Mouse (Mus musculus): ENCODE results near the gene Sec24a. TPM values are rescaled to one million over a fixed set of nuclear protein-coding genes. Genes with fewer than 3 reads are reported as not detected.
"Not testable (repeated sequence)": the region's sequence is repeated elsewhere in the genome, so short reads cannot be mapped to it uniquely, and the experiment has no call there.

The Sec24a gene
- 14.2 and 15.8 TPM in 2 replicates for polyA plus RNA-seq (2015; fragmentation: Nextera tagmentation; extraction: Ambion mirVana)

DNA sequence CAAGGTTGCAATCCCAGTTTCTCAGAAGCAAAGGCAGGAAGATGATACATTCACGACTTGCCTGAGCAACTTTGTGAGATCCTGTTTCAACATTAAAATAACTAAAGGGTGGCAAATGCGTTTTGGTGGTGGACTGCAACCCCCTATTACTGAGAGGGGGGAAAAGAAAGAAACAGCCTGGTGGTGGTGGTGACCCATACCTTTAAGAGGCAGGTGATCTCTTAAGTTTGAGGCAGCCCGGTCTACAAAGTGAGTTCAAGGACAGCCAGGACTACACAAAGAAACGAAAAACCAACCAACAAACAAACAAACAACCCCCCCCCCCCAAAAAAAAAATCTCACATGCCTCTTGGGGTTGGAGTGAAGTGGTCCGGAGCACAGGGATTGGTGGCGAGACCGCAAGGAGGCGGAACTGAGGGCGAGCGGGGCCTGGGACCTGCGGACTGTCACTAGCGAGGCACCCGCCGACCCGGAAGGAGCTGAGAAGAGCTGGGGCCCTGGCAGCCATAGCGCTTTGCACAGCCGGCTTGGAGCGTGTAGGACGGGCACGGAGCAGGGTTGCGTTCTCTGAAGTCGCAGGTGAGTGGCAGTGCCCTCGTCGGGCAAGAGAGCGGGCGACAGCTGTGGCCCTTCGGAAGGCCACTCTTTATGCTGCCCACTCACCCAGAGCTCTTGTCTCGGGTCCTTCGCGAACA is at the start of gene Sec24a, which contains the start of gene Sar1b:
Sec24a (minus strand) TSS at position 422 of the 695 bp plus-strand sequence.
Sar1b (plus strand) TSS at position 475 of the 695 bp plus-strand sequence.
- WGBS, result 2% methylated on average over 30 of the region's 30 CpGs
- Histone ChIP-seq H3K4me1 (peaks cover 13% of the 10 kb centered on the region), H3K27ac (peak within 1 kb of the TSS; percentile 48; the same call in 1 of the 2 replicates), H3K36me3 (replicated peaks) (no peaks in the 10 kb centered on the region), H3K4me2 (peak within 1 kb of the TSS; percentile 89), H3K9me3 (no peaks in the 10 kb centered on the region), H3K4me3 (peak within 1 kb of the TSS; percentile 96), H3K27me3 (replicated peaks) (0 out of 2 replicates have a peak, but pooled peaks cover 7% of the 10 kb centered on the region), H3K9ac (peak within 1 kb of the TSS; percentile 92)
- ATAC-seq (replicated peaks), result peak; percentile 94

- Histone ChIP-seq H3K4me2 (no peak overlapping the region), H3K36me3 (replicated peaks) (no peaks in the 10 kb centered on the region), H3K27me3 (replicated peaks) (no peaks in the 10 kb centered on the region), H3K4me1 (no peaks in the 10 kb centered on the region), H3K4me3 (no peak overlapping the region), H3K9ac (no peak overlapping the region), H3K9me3 (no peaks in the 10 kb centered on the region), H3K27ac (no peak overlapping the region)
- WGBS, result 90% methylated on average over 8 of the region's 8 CpGs
- no peak for ATAC-seq (replicated peaks)
Observed at GRCm38 (mm10) chr11:51812022-51812546, 48.6 kb upstream of the Sec24a start.

DNA sequence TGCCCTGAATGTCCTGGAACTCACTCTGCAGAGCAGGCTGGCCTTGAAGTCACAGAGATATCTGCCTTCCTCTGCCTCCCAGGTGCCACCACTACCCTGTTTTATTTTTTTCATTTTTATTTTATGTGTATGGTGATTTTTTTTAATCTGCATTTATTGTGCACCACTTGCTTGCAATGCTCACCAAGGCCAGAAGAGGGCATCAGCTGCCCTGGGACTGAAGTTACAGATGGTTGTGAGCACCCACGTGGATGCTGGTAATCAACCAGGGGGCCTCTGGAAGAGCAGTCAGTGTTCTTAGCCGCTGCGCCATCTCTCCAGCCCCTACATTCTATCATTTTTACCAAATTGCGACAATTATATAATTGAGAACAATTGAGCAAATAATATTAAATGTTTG is 47.8 kb upstream of the Sec24a start:
- Histone ChIP-seq H3K27ac (no peak overlapping the region), H3K4me3 (no peak overlapping the region), H3K9me3 (no peaks in the 10 kb centered on the region), H3K36me3 (replicated peaks) (no peaks in the 10 kb centered on the region), H3K4me1 (no peaks in the 10 kb centered on the region), H3K9ac (no peak overlapping the region), H3K27me3 (replicated peaks) (no peaks in the 10 kb centered on the region), H3K4me2 (no peak overlapping the region)
- no peak for ATAC-seq (replicated peaks)
- WGBS, result 88% methylated on average over 4 of the region's 4 CpGs

DNA sequence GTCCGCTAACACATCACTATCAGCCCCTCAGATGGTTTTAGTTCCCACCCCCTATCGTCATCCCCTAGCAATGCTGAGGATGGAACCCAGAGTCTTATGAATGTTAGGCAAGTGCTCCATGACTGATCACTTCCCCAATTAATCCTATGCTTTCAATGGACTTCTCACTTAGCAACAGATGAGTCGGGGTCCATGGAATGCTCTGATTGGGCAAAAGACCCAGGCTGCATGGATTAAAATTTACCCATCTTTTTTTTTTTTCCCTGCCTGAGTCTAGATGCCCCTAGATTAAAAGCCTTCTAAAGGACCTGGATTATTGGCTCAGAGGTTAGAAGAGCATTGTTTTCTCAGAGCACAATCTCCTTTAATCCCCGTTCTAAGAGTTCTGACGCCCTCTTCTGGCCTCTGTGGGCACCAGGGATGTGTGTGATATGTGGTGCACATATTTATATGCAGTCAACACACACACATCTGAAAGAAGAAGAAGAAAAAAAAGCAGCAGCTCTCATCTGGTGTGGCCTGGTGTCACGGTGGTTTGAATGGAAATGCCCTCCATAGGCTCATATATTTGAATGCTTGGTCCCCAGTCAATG is 46.3 kb upstream of the Sec24a start:
- Histone ChIP-seq H3K27ac (no peak overlapping the region), H3K4me3 (no peak overlapping the region), H3K9ac (no peak overlapping the region), H3K4me2 (no peak overlapping the region), H3K9me3 (no peaks in the 10 kb centered on the region), H3K36me3 (replicated peaks) (no peaks in the 10 kb centered on the region), H3K4me1 (peaks cover 5% of the 10 kb centered on the region; the same call in 1 of the 2 replicates), H3K27me3 (replicated peaks) (no peaks in the 10 kb centered on the region)
- WGBS, result 65% methylated on average over 6 of the region's 6 CpGs
- ATAC-seq (replicated peaks), result no peak

- no peak for ATAC-seq (replicated peaks)
- H3K36me3 ChIP-seq (replicated peaks), result no peaks in the 10 kb centered on the region
Observed at GRCm38 (mm10) chr11:51807108-51807879, 43.9 kb upstream of the Sec24a start.

GRCm38 (mm10) chr11:51805221-51805981 is 42.0 kb upstream of the Sec24a start:
- peak overlapping the region; percentile 70 for H3K4me2 ChIP-seq
- H3K27ac ChIP-seq, result peak overlapping the region; percentile 77
- no peaks in the 10 kb centered on the region for H3K36me3 ChIP-seq (replicated peaks)
- H3K9ac ChIP-seq, result peak overlapping the region; percentile 43
- peaks cover 5% of the 10 kb centered on the region; the same call in 1 of the 2 replicates for H3K4me1 ChIP-seq
- ATAC-seq (replicated peaks), result peak; percentile 91
- H3K4me3 ChIP-seq, result peak overlapping the region; percentile 46
- H3K9me3 ChIP-seq, result no peaks in the 10 kb centered on the region
- WGBS, result 20% methylated on average over 17 of the region's 17 CpGs
- no peaks in the 10 kb centered on the region for H3K27me3 ChIP-seq (replicated peaks)

More at GRCm38 (mm10) chr11:51807108-51807879, 43.9 kb upstream of the Sec24a start:
- 66% methylated on average over 13 of the region's 13 CpGs for WGBS
- no peaks in the 10 kb centered on the region for H3K27me3 ChIP-seq (replicated peaks)
- no peak overlapping the region for H3K4me2 ChIP-seq
- no peak overlapping the region for H3K4me3 ChIP-seq
- H3K4me1 ChIP-seq, result peaks cover 5% of the 10 kb centered on the region; the same call in 1 of the 2 replicates
- H3K9ac ChIP-seq, result no peak overlapping the region
- no peak overlapping the region for H3K27ac ChIP-seq
- no peaks in the 10 kb centered on the region for H3K9me3 ChIP-seq

GRCm38 (mm10) chr11:51800634-51801325 is 37.3 kb upstream of the Sec24a start:
- Histone ChIP-seq H3K27me3 (replicated peaks) (no peaks in the 10 kb centered on the region), H3K4me1 (peaks cover 4% of the 10 kb centered on the region; the same call in 1 of the 2 replicates), H3K27ac (no peak overlapping the region), H3K4me2 (no peak overlapping the region), H3K9me3 (no peaks in the 10 kb centered on the region), H3K9ac (no peak overlapping the region), H3K4me3 (no peak overlapping the region), H3K36me3 (replicated peaks) (no peaks in the 10 kb centered on the region)
- no peak for ATAC-seq (replicated peaks)
- WGBS, result 52% methylated on average over 8 of the region's 8 CpGs

GRCm38 (mm10) chr11:51796272-51796671 is 32.8 kb upstream of the Sec24a start:
- no peak for ATAC-seq (replicated peaks)
- no peak overlapping the region for H3K4me2 ChIP-seq
- no peak overlapping the region for H3K27ac ChIP-seq
- peaks cover 6% of the 10 kb centered on the region for H3K36me3 ChIP-seq (replicated peaks)
- no peak overlapping the region for H3K4me3 ChIP-seq
- no peaks in the 10 kb centered on the region for H3K4me1 ChIP-seq
- no peaks in the 10 kb centered on the region for H3K27me3 ChIP-seq (replicated peaks)
- no peak overlapping the region for H3K9ac ChIP-seq
- H3K9me3 ChIP-seq, result no peaks in the 10 kb centered on the region
- WGBS, result 86% methylated on average over 4 of the region's 4 CpGs

DNA sequence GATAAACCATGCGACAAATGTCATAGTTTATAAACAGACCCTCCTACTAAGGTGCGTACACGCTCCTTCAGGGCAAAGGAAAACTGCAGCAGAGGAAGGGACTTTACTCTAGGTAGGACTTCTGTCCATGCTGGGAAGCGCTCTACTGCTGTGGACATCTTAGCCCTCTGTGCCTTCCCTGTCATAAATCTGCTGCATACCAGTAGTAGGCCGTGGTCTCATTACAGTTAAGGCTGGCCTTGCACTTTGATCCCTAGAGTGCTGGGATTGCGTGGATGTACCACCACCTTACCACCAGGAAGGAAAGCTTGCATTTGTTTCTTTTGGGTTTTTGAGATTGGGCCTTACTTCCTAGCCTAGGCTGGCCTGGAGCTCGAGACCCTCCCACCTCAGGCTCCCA is 27.2 kb upstream of the Sec24a start:
- Histone ChIP-seq H3K4me2 (no peak overlapping the region), H3K9me3 (no peaks in the 10 kb centered on the region), H3K9ac (no peak overlapping the region), H3K36me3 (replicated peaks) (peaks cover 26% of the 10 kb centered on the region), H3K27me3 (replicated peaks) (no peaks in the 10 kb centered on the region), H3K4me1 (no peaks in the 10 kb centered on the region), H3K4me3 (no peak overlapping the region), H3K27ac (no peak overlapping the region)
- WGBS, result 98% methylated on average over 7 of the region's 7 CpGs
- ATAC-seq (replicated peaks), result no peak

- not testable (repeated sequence) for H3K27ac ChIP-seq; H3K9me3 ChIP-seq; H3K4me1 ChIP-seq; H3K4me2 ChIP-seq; ATAC-seq (replicated peaks); H3K9ac ChIP-seq; H3K4me3 ChIP-seq; H3K27me3 ChIP-seq (replicated peaks)
- WGBS, result 74% methylated on average over 4 of the region's 4 CpGs
- peaks cover 29% of the 10 kb centered on the region for H3K36me3 ChIP-seq (replicated peaks)
Observed at GRCm38 (mm10) chr11:51789735-51790134, 26.3 kb upstream of the Sec24a start.

GRCm38 (mm10) chr11:51785926-51786325 is 22.5 kb upstream of the Sec24a start:
- H3K4me2 ChIP-seq, result no peak overlapping the region
- H3K27me3 ChIP-seq (replicated peaks), result no peaks in the 10 kb centered on the region
- H3K36me3 ChIP-seq (replicated peaks), result peaks cover 46% of the 10 kb centered on the region; the same call in 1 of the 2 replicates
- no peaks in the 10 kb centered on the region for H3K9me3 ChIP-seq
- WGBS, result 90% methylated on average over 6 of the region's 6 CpGs
- no peak overlapping the region for H3K27ac ChIP-seq
- H3K4me3 ChIP-seq, result no peak overlapping the region
- no peaks in the 10 kb centered on the region for H3K4me1 ChIP-seq
- H3K9ac ChIP-seq, result no peak overlapping the region
- ATAC-seq (replicated peaks), result no peak
